Mouse (Mus musculus) brown adipose tissue, adult 24 weeks (tissue): Measurements from ENCODE around the gene Ssx2ip. TPM values are rescaled to one million over a fixed set of nuclear protein-coding genes. Genes with fewer than 3 reads are reported as not detected.
"Not testable (repeated sequence)": the region's sequence is repeated elsewhere in the genome, so short reads cannot be mapped to it uniquely, and the experiment has no call there.

Experiments used
- H3K27ac ChIP-seq: fragments of 200-500 bp; replicated peaks from 2 replicates; pipeline ENCODE4 v1.5.1; 2012; ENCODE audit warnings: low read depth, mild to moderate bottlenecking, low read length
- H3K4me1 ChIP-seq: fragments of 200-500 bp; 2 replicates; pipeline ENCODE4 v1.6.1; 2012; ENCODE audit warnings: low read length, mixed read lengths; ENCODE audit not compliant: control insufficient read depth, insufficient read depth, insufficient read length
- H3K4me3 ChIP-seq: fragments of 200-500 bp; 2 replicates; pipeline ENCODE4 v1.5.1; 2012; ENCODE audit warnings: low read depth, mild to moderate bottlenecking, low read length, moderate library complexity; ENCODE audit not compliant: insufficient read depth
- polyA plus RNA-seq: library from polyadenylated mRNA; stranded (reverse); fragments of >200 nt; gene quantifications from 2 replicates; pipeline ENCODE4 v1.2.4, GENCODE M21; 2012; ENCODE audit not compliant: missing spikeins, insufficient read depth, insufficient read length

Ssx2ip gene
- polyA plus RNA-seq, 1 experiment, result 8.6 TPM

- no peak overlapping the region for H3K4me3 ChIP-seq
- no peak overlapping the region for H3K27ac ChIP-seq
- H3K4me1 ChIP-seq, result no peaks in the 10 kb centered on the region
These were observed 9.6 kb downstream of the Ssx2ip start for GRCm38 (mm10) chr3:146413992-146414391.

GRCm38 (mm10) chr3:146414555-146414954 lies 10.1 kb downstream of the Ssx2ip start:
- Histone ChIP-seq H3K27ac (no peak overlapping the region), H3K4me3 (no peak overlapping the region), H3K4me1 (no peaks in the 10 kb centered on the region)

- H3K4me3 ChIP-seq, result no peak overlapping the region
- H3K4me1 ChIP-seq, result no peaks in the 10 kb centered on the region
- no peak overlapping the region for H3K27ac ChIP-seq
These were observed 13.4 kb downstream of the Ssx2ip start for GRCm38 (mm10) chr3:146417873-146418272.

- Histone ChIP-seq H3K4me1 (no peaks in the 10 kb centered on the region), H3K27ac (no peak overlapping the region), H3K4me3 (no peak overlapping the region)
These were observed 14.5 kb downstream of the Ssx2ip start for GRCm38 (mm10) chr3:146418901-146419300.

GRCm38 (mm10) chr3:146419534-146419933 lies 15.1 kb downstream of the Ssx2ip start:
- Histone ChIP-seq H3K4me3 (no peak overlapping the region), H3K27ac (no peak overlapping the region), H3K4me1 (no peaks in the 10 kb centered on the region)

- Histone ChIP-seq H3K27ac (no peak overlapping the region), H3K4me3 (no peak overlapping the region), H3K4me1 (no peaks in the 10 kb centered on the region)
These were observed 15.6 kb downstream of the Ssx2ip start for GRCm38 (mm10) chr3:146419992-146420537.

- Histone ChIP-seq H3K4me3 (no peak overlapping the region), H3K27ac (no peak overlapping the region)
These were observed 17.3 kb downstream of the Ssx2ip start for GRCm38 (mm10) chr3:146421787-146422186.

GRCm38 (mm10) chr3:146423710-146424109 lies 19.3 kb downstream of the Ssx2ip start:
- Histone ChIP-seq H3K27ac (no peak overlapping the region), H3K4me3 (no peak overlapping the region), H3K4me1 (no peaks in the 10 kb centered on the region)

More at GRCm38 (mm10) chr3:146421787-146422186, 17.3 kb downstream of the Ssx2ip start:
- no peaks in the 10 kb centered on the region for H3K4me1 ChIP-seq

GRCm38 (mm10) chr3:146424306-146424900 lies 20.0 kb downstream of the Ssx2ip start:
- H3K27ac ChIP-seq, result no peak overlapping the region
- H3K4me3 ChIP-seq, result no peak overlapping the region
- no peaks in the 10 kb centered on the region for H3K4me1 ChIP-seq

- Histone ChIP-seq H3K4me1 (no peaks in the 10 kb centered on the region), H3K4me3 (no peak overlapping the region), H3K27ac (no peak overlapping the region)
These were observed 21.5 kb downstream of the Ssx2ip start for GRCm38 (mm10) chr3:146425902-146426301.

- H3K27ac ChIP-seq, result no peak overlapping the region
- H3K4me3 ChIP-seq, result no peak overlapping the region
- no peaks in the 10 kb centered on the region for H3K4me1 ChIP-seq
These were observed 22.0 kb downstream of the Ssx2ip start for GRCm38 (mm10) chr3:146426489-146426888.

GRCm38 (mm10) chr3:146433063-146433462 lies 28.6 kb downstream of the Ssx2ip start:
- H3K4me3 ChIP-seq, H3K27ac ChIP-seq, H3K4me1 ChIP-seq: not testable (repeated sequence)

- no peak overlapping the region for H3K27ac ChIP-seq
- no peaks in the 10 kb centered on the region for H3K4me1 ChIP-seq
- H3K4me3 ChIP-seq, result no peak overlapping the region
These were observed 29.4 kb downstream of the Ssx2ip start for GRCm38 (mm10) chr3:146433681-146434350.

GRCm38 (mm10) chr3:146434686-146435085 lies 30.2 kb downstream of the Ssx2ip start:
- Histone ChIP-seq H3K27ac (no peak overlapping the region), H3K4me3 (no peak overlapping the region), H3K4me1 (no peaks in the 10 kb centered on the region)

GRCm38 (mm10) chr3:146435533-146435932 lies 31.1 kb downstream of the Ssx2ip start:
- Histone ChIP-seq H3K4me1 (no peaks in the 10 kb centered on the region), H3K4me3 (no peak overlapping the region), H3K27ac (no peak overlapping the region)

GRCm38 (mm10) chr3:146436114-146436513 lies 31.7 kb downstream of the Ssx2ip start:
- Histone ChIP-seq H3K4me3 (no peak overlapping the region), H3K4me1 (no peaks in the 10 kb centered on the region; the same call in 1 of the 2 replicates), H3K27ac (no peak overlapping the region)
